Mouse (Mus musculus) NIH3T3 (cell line): ENCODE measurements around the gene Schip1.
"Not testable (repeated sequence)": the region's sequence is repeated elsewhere in the genome, so short reads cannot be mapped to it uniquely, and the experiment has no call there.

Experiments
- DNase-seq: peaks from one replicate; pipeline ENCODE4 v3.0.0-alpha.2; 2012; ENCODE audit warnings: low read depth

The Schip1 gene

DNA sequence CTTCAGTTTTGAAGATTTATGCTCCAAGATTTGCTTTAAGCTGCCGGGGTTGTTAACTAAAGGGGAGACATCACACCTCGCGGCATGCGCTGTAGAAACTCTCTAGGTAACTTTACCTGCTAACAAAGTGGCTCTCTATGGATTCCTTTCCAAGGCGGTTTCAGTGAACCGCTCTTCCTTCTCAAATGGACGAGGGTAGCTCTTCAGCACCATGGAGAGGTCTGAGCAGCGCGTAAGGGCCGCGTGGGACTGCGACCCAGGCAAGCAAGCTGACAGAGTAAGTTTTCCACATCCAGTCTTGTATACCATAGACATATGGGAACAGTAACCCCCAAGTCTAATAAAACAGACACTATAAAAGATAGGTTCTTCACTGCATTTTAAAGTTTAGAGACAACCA, at the start of gene Schip1:
Gene Schip1, plus strand, starts transcription at position 72 of the 400 bp plus-strand sequence.
- DNase-seq = peak; percentile 22

DNA sequence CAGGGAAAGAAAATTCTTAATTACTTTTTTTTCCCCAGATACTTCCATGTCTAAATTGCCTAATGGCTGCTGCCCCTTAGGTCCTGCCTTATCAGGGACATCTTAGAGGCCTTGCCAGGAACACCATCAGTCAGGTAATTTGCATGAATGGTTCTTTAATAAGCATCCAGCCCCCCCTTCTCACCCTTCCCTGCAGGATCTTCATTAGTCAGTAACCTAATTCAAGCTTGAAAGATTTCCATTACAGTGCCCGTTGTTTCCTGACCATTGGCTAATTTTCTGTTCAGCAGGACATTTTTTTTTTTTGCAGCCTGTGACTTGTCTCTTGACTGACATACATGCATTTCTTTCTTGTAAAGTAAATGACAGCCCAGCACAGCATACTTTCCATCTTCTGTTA, 48.8 kb upstream of the Schip1 start:
- DNase-seq = no peak

DNA sequence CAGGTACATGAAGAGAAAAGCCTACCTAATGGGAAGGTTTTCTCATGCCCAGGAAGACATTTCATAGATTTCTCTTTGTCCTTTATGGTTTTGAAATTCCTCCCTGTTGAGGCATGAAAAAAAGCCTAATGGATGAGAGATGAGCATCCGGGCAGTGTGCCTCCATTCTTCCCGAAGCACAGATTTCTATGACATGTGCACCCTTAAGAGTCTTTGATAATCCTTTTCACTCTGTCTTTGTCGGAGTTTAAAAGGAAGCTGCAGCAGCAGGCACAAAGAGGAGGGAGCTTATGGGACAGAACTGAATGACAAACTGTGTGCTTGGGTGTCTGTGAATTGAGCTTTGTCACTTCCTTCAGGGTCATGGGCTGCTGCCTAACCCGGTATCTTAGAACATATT, 45.2 kb upstream of the Schip1 start:
- no peak for DNase-seq

DNA sequence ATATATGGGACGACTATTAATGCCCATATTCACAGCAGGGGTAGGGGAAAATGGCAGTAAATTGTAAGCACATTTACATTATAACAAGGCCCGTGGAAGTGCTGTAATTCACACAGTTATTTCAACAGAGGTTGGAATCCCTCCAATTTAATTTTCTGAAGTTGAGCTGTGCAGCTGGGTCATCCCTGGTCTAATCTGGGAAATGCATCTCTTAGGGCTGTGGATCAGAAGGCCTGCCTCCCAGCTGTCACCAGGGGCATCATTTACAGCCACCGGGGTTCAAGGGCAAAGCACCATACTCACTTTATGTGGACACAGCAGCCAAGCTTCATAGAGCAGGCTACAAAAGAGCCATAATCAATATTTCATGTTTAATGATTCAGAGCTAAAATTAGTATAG, 28.5 kb upstream of the Schip1 start:
- peak; percentile 5 for DNase-seq

DNA sequence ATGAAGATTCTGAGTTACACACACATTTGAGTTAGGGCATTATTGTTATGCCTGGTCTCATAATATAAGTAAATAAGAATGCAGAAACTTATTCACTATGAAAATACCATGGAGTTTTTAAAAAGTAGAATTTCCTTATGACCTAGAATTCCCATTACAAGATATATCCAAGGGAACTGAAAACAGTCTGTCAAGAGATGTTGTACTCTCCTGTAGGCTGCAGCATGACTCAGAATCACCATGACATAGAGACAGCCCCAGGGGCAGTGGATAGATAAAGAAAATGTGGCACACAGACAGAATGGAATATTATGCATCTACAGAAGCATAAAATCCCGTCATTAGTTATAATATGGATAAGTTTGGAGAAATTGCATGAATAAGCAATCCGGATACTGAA, 21.7 kb upstream of the Schip1 start:
- DNase-seq = no peak

DNA sequence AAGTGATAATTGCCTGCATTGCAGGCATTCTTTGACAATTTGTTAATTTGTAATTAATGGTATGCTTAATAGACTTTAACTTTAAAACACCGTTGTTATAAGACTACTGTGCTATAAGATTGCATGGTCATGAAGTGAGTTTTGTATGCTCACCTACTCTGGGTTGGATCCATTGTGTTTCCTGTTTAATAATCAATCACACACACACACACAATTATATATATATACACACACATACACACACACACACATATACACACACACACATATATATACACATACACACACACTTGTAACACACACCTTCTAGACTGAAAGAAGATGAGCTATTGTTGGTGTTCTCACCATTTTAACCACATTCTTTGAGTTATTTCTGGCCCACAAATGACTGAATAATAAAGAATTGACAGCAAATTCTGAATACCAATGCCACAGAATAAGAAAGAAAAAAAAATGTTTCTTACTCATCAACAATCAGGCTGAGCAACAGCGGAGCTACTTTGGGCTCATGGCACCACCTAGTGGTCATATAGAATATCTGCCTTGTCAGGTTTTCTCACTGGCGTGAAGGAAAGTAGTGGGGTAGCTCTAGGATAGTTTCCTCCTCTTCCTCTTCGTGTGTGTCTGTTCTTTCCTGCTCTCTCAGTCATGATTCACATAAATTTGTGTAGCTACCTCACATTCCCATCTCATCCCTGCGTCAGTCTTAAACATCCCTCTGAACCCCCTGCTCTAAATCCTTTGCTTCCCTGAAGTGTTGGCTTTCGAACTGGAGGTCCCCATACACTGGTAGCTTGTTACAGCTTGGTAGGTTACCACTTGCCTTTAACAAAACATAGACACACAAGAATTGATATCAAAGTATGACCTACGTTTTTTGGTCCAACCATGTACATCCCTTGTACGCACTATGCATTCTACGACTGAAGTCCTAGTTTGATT, 18.9 kb upstream of the Schip1 start:
- DNase-seq = peak; percentile 83

DNA sequence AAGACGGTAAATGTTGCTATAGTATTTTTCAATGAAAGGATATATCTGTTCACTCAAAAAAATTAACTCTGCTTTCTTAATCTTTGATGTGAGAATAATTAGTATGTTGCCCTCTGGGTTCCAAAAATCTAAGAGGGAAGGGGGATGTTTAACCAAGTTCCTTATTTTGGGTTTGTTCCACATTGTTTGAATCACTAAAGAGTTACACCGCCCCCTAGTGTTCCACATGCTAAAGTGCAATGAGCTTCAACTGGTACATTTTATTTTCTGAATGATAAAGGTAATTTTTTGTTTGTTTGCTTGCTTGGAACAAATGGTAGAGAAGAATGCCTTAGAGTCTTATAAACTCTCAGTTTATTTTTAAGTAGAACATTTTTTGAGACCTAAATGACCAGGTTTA, 11.1 kb upstream of the Schip1 start:
- DNase-seq = peak; percentile 68

DNA sequence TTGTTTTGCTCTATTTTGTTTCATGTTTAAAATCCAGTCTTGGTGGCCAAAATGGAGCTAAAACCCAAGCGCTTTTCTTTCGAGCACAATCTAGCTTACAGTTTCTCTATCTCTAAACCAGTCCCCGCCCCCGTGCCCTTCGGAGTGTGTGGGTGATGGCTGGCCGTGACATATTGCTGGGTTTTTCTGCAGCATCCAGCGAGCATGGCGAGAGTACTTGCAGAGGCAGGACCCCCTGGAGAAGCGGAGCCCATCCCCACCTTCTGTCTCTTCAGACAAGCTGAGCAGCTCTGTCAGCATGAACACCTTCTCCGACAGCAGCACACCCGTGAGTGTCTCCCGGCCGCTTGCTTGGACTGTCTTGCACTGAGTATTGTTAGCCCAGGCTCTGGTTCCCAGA, 9.5 kb upstream of the Schip1 start:
- no peak for DNase-seq

DNA sequence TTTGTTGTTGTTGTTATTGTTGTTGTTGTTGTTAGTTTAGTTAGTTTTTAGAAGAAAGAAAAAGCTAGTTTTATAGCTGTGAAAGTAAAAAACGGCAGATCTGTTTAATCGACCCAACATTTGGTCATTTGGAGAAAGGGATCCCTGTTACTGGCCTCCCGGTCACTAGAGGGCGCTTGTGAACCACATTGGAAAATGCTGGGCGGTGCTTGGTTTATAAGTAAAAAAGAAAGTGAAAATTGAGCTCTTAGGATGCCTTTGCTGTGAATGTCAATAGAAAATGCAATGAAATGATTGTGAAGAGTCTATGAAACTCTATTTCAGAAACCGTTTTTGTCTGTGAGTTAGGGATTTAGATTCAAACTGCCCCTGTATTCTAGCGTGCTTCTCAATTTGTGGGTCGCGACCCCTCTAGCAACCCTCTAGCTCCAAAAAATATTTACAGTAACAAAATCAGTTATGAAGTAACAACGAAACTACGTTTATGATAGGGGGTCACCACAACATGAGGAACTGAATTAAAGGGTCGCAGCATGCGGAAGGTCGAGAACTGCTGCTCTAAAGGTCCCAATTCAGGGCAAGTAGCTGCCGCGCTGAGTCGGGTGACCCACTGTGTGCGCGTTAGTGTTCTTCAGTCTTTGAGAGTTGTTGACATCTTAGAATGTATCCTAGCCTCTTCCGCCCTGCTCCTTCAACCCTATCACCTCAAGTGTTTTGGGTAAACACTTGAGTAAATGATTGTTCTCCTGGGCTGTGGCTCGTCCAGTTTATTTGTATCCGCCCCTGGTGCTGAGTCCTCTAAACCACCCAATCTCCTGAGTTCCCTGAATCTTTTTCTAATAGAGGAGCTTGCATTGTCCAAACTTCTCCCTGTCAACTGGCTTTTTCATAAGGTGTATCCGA, 8.0 kb upstream of the Schip1 start:
- DNase-seq = peak; percentile 92

DNA sequence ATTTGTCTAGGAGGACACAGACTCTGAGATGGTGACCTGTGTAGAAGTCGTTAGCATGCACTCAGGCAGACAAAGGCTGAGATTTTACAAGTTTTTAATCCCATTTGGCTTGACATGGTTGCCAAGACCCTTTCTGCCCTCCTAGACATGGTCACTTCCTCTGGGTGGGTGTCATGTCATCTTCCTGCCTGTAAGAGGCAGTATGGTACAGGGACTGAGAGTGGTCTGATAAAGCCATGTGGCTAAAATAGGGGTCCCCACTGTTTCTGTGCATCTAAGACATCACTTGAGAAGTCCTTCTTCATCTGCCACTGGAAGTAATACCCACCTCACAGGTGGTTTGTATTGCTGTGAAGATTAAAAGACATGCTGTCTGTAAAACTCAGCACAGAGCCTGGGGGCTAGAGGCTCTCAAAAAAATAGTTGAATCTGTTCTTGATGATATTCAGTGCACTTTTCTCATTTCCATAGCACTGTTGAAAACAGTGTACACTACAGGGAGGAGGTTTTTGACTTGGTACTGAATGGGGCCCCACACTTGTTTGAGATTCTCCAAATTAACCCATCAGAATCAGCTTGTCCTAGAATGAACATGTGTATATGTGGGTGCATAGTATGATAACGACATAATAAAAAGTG, 5.3 kb upstream of the Schip1 start:
- peak; percentile 42 for DNase-seq

DNA sequence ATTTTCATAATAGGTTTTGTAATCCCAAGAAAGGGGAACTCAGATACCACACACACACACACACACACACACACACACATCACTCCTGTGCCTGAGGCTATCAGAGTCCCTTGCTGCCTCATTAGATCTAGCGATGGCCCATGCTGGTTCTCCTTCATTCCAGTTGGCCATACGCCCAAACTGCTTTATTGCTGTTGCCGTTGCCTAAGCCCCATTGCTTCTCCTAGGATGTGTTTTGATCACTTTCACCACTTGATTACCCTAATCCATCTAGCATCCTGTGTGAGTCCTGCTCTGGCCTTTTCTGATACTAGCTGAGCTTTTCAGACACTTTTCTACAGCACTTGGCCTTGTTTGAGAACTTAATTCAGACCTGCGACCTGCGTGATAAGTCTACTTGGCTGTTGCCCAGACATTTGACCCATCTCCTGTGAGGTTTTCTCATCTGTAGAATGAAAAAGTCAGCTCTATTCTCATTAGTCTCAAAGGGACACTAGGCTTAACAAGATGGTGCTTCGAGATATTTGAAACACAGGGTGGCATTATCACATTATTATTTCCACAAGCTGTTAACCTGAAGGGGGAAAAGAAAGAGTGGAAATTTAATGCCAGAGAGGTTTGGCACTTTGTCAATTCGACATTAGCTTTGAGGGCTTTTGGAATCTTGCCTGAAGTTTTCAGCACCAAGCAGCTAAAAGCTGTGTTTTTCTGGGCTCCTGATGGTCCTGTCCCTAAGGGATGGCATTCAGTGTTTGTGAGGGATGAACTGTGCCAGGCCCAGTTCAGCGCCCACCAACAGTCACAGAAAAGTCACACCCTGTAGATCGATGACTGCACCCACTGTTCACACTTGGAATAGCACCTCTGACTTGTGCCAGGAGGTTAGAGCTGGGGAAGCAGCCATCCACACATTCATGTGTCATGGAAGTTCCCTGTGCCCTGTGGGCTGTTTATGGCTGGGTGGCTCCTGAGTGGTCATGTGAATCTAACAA, 7.1 kb downstream of the Schip1 start:
- DNase-seq = peak; percentile 21

DNA sequence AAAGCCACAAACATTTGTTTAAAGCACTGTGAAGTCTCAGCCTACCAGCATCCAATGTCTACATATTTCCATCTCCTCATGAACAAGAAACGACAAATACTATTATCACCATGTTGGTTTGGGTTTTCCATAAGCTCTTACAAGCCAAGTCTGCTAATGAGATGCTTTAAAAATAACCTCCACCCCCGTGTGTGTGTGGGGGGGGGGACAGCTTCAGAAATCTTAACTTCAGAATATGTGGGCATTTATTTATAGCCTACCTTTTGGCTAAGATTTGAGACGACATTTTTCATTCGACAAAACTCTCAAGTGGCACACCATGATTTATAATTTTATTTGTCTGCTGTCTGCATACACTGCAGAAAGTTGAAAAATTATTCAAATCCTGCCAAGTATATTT, 12.8 kb downstream of the Schip1 start:
- DNase-seq = no peak

DNA sequence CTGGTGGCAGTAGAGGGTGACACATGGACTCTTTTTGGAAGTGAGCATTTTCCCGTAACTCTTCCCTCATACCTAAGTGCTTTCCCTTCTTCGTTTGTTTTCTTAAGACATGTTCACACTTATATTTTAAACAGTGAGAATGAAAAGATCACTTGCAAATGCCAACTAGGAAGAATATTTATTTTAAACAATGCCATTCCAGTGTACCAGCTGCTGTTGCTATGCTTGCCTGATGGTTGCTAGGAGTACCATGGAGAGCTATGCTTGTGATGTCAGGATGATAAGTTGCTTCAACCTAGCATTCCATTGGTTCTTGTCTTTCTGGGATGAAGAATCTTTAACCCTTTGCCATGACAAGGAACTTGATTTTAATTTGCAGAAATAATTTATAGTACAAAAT, 20.4 kb downstream of the Schip1 start:
- no peak for DNase-seq

DNA sequence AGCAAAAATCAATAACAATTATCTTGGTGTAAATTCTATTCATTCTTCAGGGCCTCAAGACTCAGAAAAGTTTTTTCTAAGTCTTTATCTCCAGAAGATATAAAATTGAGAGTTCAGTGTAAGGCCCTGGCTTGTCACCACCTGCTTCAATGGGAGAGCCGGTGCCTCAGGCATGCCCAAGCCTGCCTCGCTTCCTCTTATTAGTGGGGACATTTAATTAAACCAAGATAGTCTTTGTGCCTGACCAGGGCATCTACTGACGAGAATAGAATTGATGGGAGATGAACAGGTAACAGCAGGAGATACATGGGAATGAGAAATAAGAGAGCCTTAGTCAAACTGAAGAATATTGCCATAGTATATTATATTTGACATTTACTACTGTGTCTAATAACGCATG, 27.5 kb downstream of the Schip1 start:
- no peak for DNase-seq

DNA sequence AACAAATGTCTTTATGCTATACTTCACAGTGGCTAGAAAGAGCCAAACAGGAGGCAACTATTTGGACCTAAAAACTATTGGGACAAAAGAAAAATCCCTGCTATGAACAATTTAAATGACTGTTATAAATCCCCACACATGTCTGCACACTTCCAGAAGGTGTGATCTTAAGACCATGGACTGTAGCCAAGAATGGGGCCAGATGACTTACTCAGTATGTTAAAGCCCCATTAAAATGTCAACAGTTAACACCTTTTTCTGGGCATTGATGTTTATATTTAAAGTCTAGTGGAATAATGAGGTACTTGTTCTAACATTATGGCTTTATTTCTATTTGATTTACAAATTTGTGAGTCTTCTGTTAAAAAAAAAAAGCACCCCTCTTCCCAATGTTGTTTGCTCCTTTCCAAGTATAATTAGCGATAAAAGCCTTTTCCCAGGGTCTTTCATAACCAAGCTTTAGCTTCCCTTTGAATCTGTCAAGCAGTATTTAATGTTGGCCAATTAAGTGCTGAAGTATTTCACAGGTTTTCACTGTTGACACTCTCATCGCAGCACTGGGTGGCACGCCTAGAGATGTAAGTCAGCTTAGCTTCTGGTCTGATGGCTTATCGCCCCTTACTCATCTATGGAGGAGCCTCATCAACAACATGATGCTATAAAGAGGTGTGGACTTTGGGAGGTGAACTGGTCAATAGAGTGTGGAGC, 32.3 kb downstream of the Schip1 start:
- DNase-seq = no peak

DNA sequence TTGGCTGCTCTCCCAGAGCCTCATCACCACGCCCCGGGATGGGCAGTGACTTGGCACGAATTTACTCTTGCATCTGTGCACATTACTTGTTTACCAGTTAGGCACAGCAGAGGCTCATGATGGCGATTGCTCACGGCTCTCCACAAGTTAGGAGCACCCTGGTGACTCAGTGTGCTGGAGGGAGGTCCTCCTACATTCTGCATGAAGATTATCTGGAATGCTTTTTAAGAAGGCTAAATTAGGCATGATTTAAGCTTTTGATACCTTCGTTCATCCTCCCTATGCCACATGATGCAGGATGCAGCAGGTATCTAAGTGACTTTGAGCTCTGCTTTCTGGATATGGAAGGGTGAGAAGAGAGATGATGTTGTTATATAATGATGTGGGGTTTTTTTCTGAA, 35.0 kb downstream of the Schip1 start:
- DNase-seq = not testable (repeated sequence)

DNA sequence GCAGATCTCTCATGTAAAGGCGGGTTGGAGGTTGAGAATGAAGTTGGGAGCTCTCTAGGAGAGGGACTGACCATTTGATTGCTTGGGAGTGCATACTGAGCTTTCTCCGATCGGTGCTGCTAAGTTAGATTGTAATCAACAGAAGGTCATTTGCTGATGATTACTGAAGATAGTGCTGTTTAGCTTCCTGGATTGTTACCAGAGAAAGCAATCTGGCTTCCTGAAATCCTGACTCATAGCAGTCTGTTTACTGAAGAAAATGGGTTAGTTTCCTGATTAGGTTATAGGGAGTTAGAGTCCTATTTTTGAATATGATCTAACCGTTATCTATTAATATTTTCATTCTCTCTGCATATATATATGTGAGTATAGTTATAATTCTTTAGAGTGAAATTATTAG, 36.7 kb downstream of the Schip1 start:
- no peak for DNase-seq

DNA sequence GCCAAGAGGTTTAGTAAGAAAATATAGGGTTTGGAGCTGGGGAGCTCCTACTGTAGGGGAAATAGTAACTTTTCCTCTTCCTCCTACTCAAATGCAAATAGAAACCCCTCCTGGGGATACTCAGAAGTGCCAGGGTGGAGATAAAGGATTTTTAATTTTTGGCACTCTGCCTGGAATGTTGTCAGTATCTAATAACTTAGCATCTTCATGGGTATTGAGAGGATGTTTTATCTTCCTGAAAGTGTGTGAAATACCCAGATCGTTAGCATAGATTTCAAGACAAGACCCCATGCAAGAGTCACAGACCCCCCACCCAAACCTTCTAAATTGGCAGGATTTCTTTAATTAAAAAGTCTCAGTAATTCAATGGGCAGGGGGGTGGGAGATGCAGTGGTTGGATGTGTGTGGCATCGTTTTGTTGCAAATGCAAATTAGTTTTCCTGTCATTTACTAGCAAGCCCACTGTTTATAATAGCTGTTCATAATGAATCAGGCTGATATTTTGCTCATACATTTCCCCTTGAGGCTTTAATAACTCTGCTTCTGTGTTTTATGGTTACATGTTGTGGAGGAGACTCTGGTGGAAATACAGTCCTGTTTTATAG, 40.6 kb downstream of the Schip1 start:
- no peak for DNase-seq

DNA sequence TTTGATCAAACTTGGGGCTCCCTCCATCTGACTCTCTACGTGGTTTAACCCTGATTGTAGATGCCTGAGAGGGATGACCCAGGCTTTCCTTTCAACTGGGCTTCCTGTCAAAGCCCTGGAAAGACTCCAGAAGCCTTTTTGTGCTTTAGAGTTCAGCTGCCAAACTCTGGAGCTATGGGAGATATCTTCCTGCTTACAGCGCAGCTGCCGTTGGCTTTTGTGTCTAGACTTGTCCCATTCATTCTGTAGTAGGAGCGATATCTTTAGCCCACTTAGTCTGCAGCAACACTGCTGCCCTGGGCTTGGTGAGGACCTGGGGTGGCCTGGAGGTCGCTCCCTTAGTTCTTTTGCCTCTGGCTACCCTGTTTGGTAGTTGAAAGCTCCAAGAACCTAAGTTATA, 56.7 kb downstream of the Schip1 start:
- no peak for DNase-seq

DNA sequence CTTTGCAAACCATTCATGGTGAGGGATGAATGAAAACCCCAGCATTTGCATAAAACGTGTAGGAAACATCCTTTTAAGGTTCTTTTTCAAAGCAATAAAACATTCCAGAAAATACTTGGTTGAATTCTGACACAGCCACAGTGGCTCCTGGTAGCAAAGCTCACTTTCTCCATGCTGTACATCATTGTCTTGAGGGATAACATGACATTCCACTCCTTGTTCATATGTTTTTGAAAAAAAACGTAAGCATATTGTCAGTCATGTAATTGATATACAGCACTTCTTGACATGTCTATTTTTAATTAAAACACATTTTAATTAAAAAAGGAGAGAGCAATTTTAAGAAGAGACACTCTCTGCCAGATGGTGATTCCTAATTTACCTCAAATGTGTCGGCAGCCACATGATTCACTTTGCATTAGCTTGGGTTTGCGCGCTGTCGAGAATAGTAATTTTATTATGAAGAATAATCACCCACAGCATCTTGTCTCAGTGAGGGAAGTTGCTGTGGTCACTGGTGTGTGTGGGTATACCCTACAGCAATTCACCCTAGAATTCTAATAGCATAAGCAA, 61.8 kb downstream of the Schip1 start:
- no peak for DNase-seq
